Mouse (Mus musculus) liver, embryonic 15.5 days (tissue): ENCODE data around the gene Klf3. TPM values are rescaled to one million over a fixed set of nuclear protein-coding genes. Genes with fewer than 3 reads are reported as not detected.
"Not testable (repeated sequence)": the region's sequence is repeated elsewhere in the genome, so short reads cannot be mapped to it uniquely, and the experiment has no call there.

Experiments used
- ATAC-seq: fragments of 200-750 bp; cut with Nextera tagmentation; 2 replicates; pipeline ENCODE4 v1.8.0; 2017; ENCODE audit warnings: moderate number of reproducible peaks, mild to moderate bottlenecking, moderate library complexity; ENCODE audit not compliant: insufficient read depth
- H3K27ac ChIP-seq: fragments of 300-500 bp; sonication (generic); replicated peaks from 2 replicates; pipeline ENCODE4 v1.5.1; 2015; ENCODE audit warnings: mild to moderate bottlenecking, inconsistent platforms
- H3K27me3 ChIP-seq: fragments of 300-500 bp; sonication (generic); 2 replicates; pipeline ENCODE4 v1.6.1; 2015; ENCODE audit warnings: mild to moderate bottlenecking, inconsistent platforms
- H3K36me3 ChIP-seq: fragments of 300-500 bp; sonication (generic); replicated peaks from 2 replicates; pipeline ENCODE4 v1.6.1; 2015; ENCODE audit warnings: moderate library complexity, mild to moderate bottlenecking, inconsistent platforms
- H3K4me1 ChIP-seq: fragments of 300-500 bp; sonication (generic); replicated peaks from 2 replicates; pipeline ENCODE4 v1.6.1; 2015; ENCODE audit warnings: inconsistent platforms
- H3K4me2 ChIP-seq: fragments of 300-500 bp; sonication (generic); 2 replicates; pipeline ENCODE4 v1.6.1; 2015; ENCODE audit warnings: moderate library complexity, mild to moderate bottlenecking, inconsistent platforms
- H3K4me3 ChIP-seq: fragments of 300-500 bp; sonication (generic); replicated peaks from 2 replicates; pipeline ENCODE4 v1.5.1; 2015; ENCODE audit warnings: mild to moderate bottlenecking, inconsistent platforms
- H3K9ac ChIP-seq: fragments of 300-500 bp; sonication (generic); 2 replicates; pipeline ENCODE4 v1.6.1; 2015; ENCODE audit warnings: moderate library complexity, mild to moderate bottlenecking, inconsistent platforms
- H3K9me3 ChIP-seq: fragments of 300-500 bp; sonication (generic); replicated peaks from 2 replicates; pipeline ENCODE4 v1.6.1; 2016; ENCODE audit warnings: inconsistent platforms
- WGBS: fragments of 180-500 bp; shearing (Covaris S2); methylation state at CpG from one replicate; pipeline ENCODE4 v1.1.7; 2015; ENCODE audit warnings: mixed read lengths; ENCODE audit not compliant: insufficient replicate concordance; 5-methylcytosine and 5-hydroxymethylcytosine counted together
- polyA plus RNA-seq: library from polyadenylated mRNA; unstranded; fragments of >200 nt; fragmentation: Nextera tagmentation; extraction: Ambion mirVana; gene quantifications from 2 replicates; pipeline ENCODE4 v1.2.1, GENCODE M21; 2015

The Klf3 gene
- polyA plus RNA-seq, 1 experiment from 2014 or later: 104 TPM

DNA sequence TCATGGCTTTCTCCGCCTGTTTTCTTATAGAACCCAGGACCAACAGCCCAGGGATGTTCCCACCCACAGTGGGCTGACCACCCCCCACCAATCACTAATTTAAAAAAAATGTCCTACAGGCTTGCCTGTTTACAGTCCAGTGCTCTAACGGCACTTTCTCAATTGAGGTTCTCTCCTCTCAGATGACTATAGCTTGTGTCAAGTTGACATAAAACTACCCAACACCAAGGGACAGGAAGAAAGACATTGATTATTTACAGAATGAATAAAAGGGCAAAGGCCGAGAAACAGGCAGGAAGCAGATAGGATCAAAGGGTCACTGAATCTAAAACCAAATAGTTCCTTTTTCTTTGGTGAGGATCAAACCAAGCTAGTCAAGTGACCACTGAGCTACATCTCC is 76.1 kb downstream of the Klf3 start:
- H3K4me2 ChIP-seq: no peak overlapping the region
- no peaks in the 10 kb centered on the region for H3K27me3 ChIP-seq
- WGBS: 39% methylated on average over 3 of the region's 3 CpGs
- peaks cover 10% of the 10 kb centered on the region for H3K4me1 ChIP-seq
- H3K9me3 ChIP-seq: no peaks in the 10 kb centered on the region
- H3K4me3 ChIP-seq: no peak overlapping the region
- no peak overlapping the region for H3K9ac ChIP-seq
- H3K36me3 ChIP-seq: no peaks in the 10 kb centered on the region
- H3K27ac ChIP-seq: no peak overlapping the region
- peak; percentile 49; the same call in 1 of the 2 replicates for ATAC-seq

DNA sequence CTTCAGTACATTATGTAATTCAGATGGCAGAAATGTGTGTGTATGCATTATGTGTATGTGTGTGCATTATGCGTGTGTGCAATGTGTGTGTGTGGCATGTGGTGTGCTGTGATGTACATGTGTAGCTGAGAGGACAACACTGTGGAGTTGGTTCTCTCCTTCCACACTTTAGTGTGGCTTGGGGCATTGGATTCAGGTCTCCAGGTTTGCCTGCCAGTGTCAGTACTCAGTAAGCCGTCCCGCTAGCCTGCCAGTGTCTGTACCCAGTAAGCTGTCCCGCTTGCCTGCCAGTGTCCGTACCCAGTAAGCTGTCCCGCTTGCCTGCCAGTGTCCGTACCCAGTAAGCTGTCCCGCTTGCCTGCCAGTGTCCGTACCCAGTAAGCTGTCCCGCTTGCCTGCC is 78.4 kb downstream of the Klf3 start:
- H3K9me3 ChIP-seq, H3K27me3 ChIP-seq, H3K4me2 ChIP-seq, H3K27ac ChIP-seq, H3K36me3 ChIP-seq, ATAC-seq, H3K9ac ChIP-seq, H3K4me3 ChIP-seq: not testable (repeated sequence)
- H3K4me1 ChIP-seq: peaks cover 12% of the 10 kb centered on the region
- WGBS: 85% methylated on average over 8 of the region's 10 CpGs

DNA sequence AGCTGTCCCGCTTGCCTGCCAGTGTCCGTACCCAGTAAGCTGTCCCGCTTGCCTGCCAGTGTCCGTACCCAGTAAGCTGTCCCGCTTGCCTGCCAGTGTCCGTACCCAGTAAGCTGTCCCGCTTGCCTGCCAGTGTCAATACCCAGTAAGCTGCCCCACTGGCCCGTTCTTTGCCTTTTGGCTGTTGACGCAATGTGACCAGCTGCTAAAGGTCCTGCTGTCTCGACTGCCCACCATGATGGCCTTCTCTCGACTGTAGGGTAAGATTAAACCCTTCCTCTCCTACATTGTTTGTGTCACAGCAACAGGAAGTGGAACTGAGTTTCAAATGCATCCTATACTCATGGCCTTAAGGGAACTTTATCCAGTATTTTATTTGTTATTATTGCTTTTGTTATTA is 78.8 kb downstream of the Klf3 start:
- H3K27ac ChIP-seq, H3K9ac ChIP-seq, H3K4me3 ChIP-seq, H3K27me3 ChIP-seq, H3K9me3 ChIP-seq, H3K36me3 ChIP-seq, H3K4me2 ChIP-seq, ATAC-seq: not testable (repeated sequence)
- H3K4me1 ChIP-seq: peaks cover 12% of the 10 kb centered on the region
- WGBS: 67% methylated on average over 8 of the region's 11 CpGs

Other genes starting within 250 kb of the Klf3 start
- gene Tlr1, start 130.2 kb downstream of the Klf3 start, polyA plus RNA-seq: 1.0 and 1.5 TPM in 2 replicates
- 0.47 and 0.60 TPM in 2 replicates for gene Tlr6, start 156.7 kb downstream of the Klf3 start, polyA plus RNA-seq
- 11.9 and 12.7 TPM in 2 replicates for gene Fam114a1, start 166.7 kb downstream of the Klf3 start, polyA plus RNA-seq